Mouse (Mus musculus) lung, embryonic 14.5 days (tissue): ENCODE measurements at regions not wholly inside any gene's neighbourhood (a gene's known extent, or its start where the extent isn't known, plus 50 kb on each side); places are given as distances from the start of the nearest gene placed in this dataset.

ENCODE experiments used
- ATAC-seq: fragments of 200-750 bp; cut with Nextera tagmentation; 2 replicates; pipeline ENCODE4 v1.8.0; 2017; ENCODE audit warnings: mild to moderate bottlenecking, moderate TSS enrichment, moderate library complexity; ENCODE audit not compliant: insufficient read depth
- DNase-seq: peaks from one replicate; pipeline ENCODE4 v3.0.0-alpha.2; 2015
- H3K27ac ChIP-seq: fragments of 300-500 bp; sonication (generic); 2 replicates; pipeline ENCODE4 v1.5.1; 2014; ENCODE audit warnings: low read depth, mild to moderate bottlenecking, moderate library complexity
- H3K27me3 ChIP-seq: fragments of 300-500 bp; sonication (generic); 2 replicates; pipeline ENCODE4 v1.6.1; 2014; ENCODE audit warnings: low read length, control low read depth; ENCODE audit not compliant: insufficient read depth
- H3K36me3 ChIP-seq: fragments of 300-500 bp; sonication (generic); 2 replicates; pipeline ENCODE4 v1.6.1; 2014; ENCODE audit warnings: control low read depth; ENCODE audit not compliant: insufficient read depth
- H3K4me1 ChIP-seq: fragments of 300-500 bp; sonication (generic); 2 replicates; pipeline ENCODE4 v1.6.1; 2014; ENCODE audit warnings: antibody characterized with exemption, control low read depth; ENCODE audit not compliant: insufficient read depth
- H3K4me2 ChIP-seq: fragments of 300-500 bp; sonication (generic); 2 replicates; pipeline ENCODE4 v1.6.1; 2014; ENCODE audit warnings: mild to moderate bottlenecking
- H3K4me3 ChIP-seq: fragments of 300-500 bp; sonication (generic); 2 replicates; pipeline ENCODE4 v1.5.1; 2014; ENCODE audit warnings: low read depth, low read length
- H3K9ac ChIP-seq: fragments of 300-500 bp; sonication (generic); 2 replicates; pipeline ENCODE4 v1.6.1; 2014
- H3K9me3 ChIP-seq: fragments of 300-500 bp; sonication (generic); 2 replicates; pipeline ENCODE4 v1.6.1; 2016; ENCODE audit warnings: low read depth, low read length, control low read depth
- CTCF ChIP-seq: IDR thresholded peaks from 2 replicates; pipeline ENCODE4 v1.5.1; 2016; ENCODE audit warnings: antibody characterized with exemption, low read depth
- WGBS: fragments of 180-500 bp; shearing (Covaris S2); extraction: QIAGEN DNeasy Blood & Tissue Kit; methylation state at CpG from one replicate; pipeline ENCODE4 v1.1.7; 2014; 5-methylcytosine and 5-hydroxymethylcytosine counted together

DNA sequence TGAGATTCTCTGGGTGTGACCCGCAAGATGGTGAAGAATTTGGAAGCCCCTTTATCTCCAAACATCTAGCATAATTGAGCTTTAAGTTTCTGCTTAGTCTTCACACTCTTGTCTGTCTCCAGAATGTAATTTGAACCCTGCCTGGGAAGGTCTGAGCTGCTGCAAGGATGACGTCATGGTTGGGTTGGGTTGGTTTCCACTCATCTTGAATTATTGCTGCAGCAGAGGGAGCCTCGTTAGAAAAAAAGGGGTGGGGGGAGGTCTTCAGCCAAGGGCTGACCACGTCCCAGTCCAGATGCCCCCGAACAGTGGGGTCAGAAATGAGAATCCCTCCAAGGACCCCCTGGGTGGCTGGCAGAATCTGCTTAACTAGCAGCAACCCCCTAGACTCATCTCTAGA is 158.1 kb upstream of the Sox11 start:
- peak; percentile 48; the same call in 1 of the 2 replicates for ATAC-seq
- no peak for TF ChIP-seq CTCF
- H3K27me3 ChIP-seq, result no peaks in the 10 kb centered on the region
- peaks cover 6% of the 10 kb centered on the region for H3K4me1 ChIP-seq
- 18% methylated on average over 5 of the region's 5 CpGs for WGBS
- peak; percentile 68 for DNase-seq
- no peaks in the 10 kb centered on the region for H3K36me3 ChIP-seq
- H3K4me3 ChIP-seq, result no peak overlapping the region
- no peak overlapping the region for H3K27ac ChIP-seq
- no peak overlapping the region for H3K4me2 ChIP-seq
- H3K9ac ChIP-seq, result no peak overlapping the region
- no peaks in the 10 kb centered on the region for H3K9me3 ChIP-seq

DNA sequence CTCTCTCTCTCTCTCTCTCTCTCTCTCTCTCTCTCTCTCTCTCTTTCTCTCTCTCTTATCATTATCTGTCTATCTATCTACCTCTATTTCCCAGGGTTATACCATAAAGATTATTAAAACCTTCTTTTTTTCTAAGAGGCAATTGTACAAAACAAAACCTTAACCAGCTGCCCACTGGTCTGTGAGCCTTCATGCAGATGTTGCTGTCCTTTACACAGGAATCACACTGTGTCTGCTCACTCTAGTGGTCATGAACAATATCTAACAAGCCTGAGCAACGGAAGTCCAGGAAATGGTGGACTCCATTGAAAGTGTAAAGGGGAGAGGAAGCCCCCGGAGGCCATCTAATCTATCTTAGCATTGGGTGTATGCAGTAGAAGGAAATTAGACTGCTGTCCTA is 156.9 kb upstream of the Sox11 start:
- Histone ChIP-seq H3K27ac (no peak overlapping the region), H3K36me3 (no peaks in the 10 kb centered on the region), H3K27me3 (no peaks in the 10 kb centered on the region), H3K9me3 (no peaks in the 10 kb centered on the region), H3K4me2 (no peak overlapping the region), H3K4me1 (peaks cover 6% of the 10 kb centered on the region), H3K9ac (no peak overlapping the region), H3K4me3 (no peak overlapping the region)
- peak; percentile 26; the same call in 1 of the 2 replicates for TF ChIP-seq CTCF
- 44% methylated on average over 2 of the region's 2 CpGs for WGBS
- ATAC-seq (no peak), DNase-seq (peak; percentile 43)

DNA sequence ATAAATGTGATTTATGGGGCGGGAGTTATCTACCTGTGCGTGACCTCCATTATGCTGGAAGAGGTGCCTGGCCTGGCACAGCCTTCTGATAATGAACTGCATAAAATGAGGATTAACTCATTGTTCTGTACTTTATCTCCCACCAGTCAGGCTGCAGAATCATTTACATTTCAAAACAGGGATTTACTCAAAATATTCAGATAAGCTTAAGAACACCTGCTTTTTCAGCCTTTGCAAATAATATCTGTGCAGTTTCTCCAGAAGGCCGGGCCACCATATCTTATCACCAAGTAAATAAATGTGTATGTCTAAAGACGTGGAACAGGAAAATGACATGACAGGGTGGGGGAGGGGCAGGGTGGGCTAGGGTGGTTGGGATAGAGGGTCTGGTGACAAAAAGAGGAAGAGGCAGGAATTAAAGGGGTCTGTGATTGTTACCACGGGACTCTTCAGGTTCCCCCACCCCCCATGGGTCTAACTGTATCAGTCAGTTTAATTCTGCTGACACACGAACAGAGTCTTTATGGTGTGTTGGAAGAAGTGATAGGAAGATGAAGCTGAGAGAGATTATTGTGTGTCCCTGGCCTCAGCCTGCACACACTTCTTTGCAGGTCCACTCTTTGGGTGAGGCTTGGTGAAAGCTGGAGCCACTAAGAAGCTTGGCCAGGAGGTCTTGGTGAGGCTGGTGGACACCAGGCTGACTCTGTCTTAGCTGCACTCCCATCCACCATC is 154.6 kb upstream of the Sox11 start:
- Histone ChIP-seq H3K4me2 (no peak overlapping the region), H3K27ac (no peak overlapping the region), H3K4me1 (peaks cover 6% of the 10 kb centered on the region), H3K36me3 (no peaks in the 10 kb centered on the region), H3K4me3 (no peak overlapping the region), H3K9me3 (no peaks in the 10 kb centered on the region), H3K9ac (no peak overlapping the region), H3K27me3 (no peaks in the 10 kb centered on the region)
- no peak for DNase-seq
- no peak for TF ChIP-seq CTCF
- ATAC-seq, result no peak
- WGBS, result 36% methylated on average over 6 of the region's 6 CpGs

DNA sequence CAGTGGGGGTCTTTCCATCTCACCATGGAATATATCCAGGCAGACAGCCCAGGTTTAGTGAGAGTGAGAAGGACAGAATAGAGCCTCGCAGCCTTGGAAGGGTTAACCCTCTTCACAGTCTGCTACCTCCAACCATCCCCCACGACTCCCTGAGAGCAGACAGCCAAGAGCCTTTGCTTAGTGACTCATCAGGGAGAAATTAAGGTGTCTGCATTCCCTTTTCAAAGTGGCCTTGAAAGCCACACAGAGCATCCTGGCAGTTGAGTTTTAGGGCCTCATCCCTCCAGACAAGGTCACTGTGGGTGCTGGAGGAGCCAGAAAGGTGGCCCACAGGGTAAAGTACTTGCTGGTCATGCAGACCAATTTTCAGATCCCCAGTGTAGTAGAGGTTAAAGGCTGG is 149.9 kb upstream of the Sox11 start:
- 16% methylated on average over 2 of the region's 2 CpGs for WGBS

DNA sequence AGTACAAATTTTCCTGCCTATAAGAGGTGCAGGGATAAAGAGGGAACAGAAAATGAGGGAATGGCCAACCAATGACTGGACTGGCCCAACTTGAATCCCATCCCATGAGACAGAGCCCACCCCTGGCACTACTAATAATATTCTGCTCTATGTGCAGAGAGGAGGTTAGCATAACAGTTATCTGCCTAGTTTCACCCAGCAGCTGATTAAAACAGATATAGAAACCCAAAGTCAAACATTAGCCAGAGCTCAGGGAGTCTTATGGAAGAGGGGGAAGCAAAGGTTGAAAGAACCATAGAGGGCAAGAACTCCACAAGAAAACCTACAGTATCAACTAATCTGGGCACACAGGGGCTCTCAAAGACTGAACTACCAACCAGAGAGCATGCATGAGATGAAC is 138.9 kb upstream of the Sox11 start:
- no peak overlapping the region for H3K4me3 ChIP-seq
- H3K27ac ChIP-seq, result no peak overlapping the region
- H3K9ac ChIP-seq, result no peak overlapping the region
- no peak for ATAC-seq
- H3K4me2 ChIP-seq, result no peak overlapping the region
- H3K36me3 ChIP-seq, result no peaks in the 10 kb centered on the region
- no peaks in the 10 kb centered on the region for H3K9me3 ChIP-seq
- DNase-seq, result no peak
- H3K4me1 ChIP-seq, result no peaks in the 10 kb centered on the region
- no peak for TF ChIP-seq CTCF
- no peaks in the 10 kb centered on the region for H3K27me3 ChIP-seq

More for the DNA sequence above, 149.9 kb upstream of the Sox11 start:
- H3K9me3 ChIP-seq, result no peaks in the 10 kb centered on the region
- TF ChIP-seq CTCF, result no peak
- DNase-seq (peak; percentile 39), ATAC-seq (peak; percentile 60; the same call in 1 of the 2 replicates)
- H3K27me3 ChIP-seq, result no peaks in the 10 kb centered on the region
- no peak overlapping the region for H3K9ac ChIP-seq
- no peak overlapping the region for H3K4me3 ChIP-seq
- no peaks in the 10 kb centered on the region; the same call in none of the 2 replicates for H3K4me1 ChIP-seq
- H3K36me3 ChIP-seq, result no peaks in the 10 kb centered on the region
- no peak overlapping the region for H3K27ac ChIP-seq
- H3K4me2 ChIP-seq, result no peak overlapping the region

DNA sequence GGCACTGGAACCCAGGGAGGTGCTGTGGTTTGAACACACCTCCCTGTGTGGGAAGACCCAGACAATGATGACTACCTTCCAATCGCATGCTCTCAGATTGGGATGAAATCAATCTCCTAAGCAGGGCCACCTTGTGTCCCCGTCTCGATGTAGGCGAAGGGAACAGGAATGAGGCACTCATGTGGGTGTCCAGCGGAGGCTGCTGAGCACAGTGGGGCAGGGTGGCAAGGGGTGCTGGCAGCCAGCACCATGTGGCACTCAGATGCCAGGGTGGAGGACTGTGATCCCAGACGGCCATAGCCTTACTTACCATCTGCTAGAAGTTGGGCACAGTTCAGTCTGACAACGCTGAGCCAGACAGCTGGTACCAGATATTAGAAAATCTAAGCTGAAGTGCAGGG is 137.2 kb upstream of the Sox11 start:
- ATAC-seq, result no peak
- 82% methylated on average over 7 of the region's 7 CpGs for WGBS
- Histone ChIP-seq H3K4me1 (no peaks in the 10 kb centered on the region), H3K27me3 (no peaks in the 10 kb centered on the region), H3K4me2 (no peak overlapping the region), H3K9me3 (no peaks in the 10 kb centered on the region), H3K27ac (no peak overlapping the region), H3K36me3 (no peaks in the 10 kb centered on the region), H3K4me3 (no peak overlapping the region), H3K9ac (no peak overlapping the region)
- no peak for DNase-seq
- no peak for TF ChIP-seq CTCF

DNA sequence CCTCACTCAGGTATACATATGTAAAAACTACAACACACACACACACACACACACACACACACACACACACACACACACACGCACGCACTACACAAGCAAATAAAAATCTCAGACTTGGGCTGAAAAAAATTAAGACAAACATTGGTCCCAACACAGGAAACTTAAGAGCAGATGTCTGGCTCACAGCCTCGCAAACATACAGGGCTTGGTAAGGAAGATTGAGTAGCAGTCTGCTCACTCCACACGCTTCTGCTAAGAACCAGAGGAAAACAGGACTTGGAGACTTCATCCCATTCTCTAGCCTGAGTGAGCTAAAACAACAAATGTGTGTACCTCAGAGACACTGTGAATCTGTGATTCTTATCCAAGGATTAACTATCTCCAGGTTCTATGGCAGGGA is 132.3 kb upstream of the Sox11 start:
- H3K4me3 ChIP-seq, result no peak overlapping the region
- 25% methylated on average over 4 of the region's 4 CpGs for WGBS
- no peaks in the 10 kb centered on the region for H3K27me3 ChIP-seq

DNA sequence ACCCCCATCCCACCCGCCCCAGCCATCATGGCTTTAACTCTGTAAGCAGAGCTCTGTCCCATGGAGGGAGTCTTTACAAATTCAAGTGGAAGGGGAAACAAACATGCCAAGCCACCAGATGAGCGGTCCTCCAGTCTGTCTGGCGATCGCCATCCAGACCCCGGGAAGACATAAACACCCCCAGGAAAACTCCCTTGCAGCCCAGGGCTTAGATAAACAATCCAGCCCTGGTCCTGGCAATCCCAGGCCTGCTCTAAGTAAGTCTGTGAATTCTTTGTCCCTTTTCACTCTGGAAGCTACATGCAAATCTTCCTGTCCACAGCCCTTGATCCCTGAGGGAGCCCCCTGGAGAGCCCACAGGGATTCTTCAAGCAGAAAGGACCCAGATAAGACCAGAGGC is 129.2 kb upstream of the Sox11 start:
- H3K4me3 ChIP-seq, result no peak overlapping the region
- TF ChIP-seq CTCF, result no peak
- 5% methylated on average over 5 of the region's 5 CpGs for WGBS
- H3K4me2 ChIP-seq, result no peak overlapping the region
- peak overlapping the region; percentile 65 for H3K27ac ChIP-seq
- DNase-seq (peak; percentile 51), ATAC-seq (no peak)
- no peaks in the 10 kb centered on the region for H3K36me3 ChIP-seq
- H3K9ac ChIP-seq, result no peak overlapping the region
- no peaks in the 10 kb centered on the region for H3K27me3 ChIP-seq
- no peaks in the 10 kb centered on the region for H3K4me1 ChIP-seq
- no peaks in the 10 kb centered on the region for H3K9me3 ChIP-seq

More for the DNA sequence above, 132.3 kb upstream of the Sox11 start:
- no peaks in the 10 kb centered on the region for H3K9me3 ChIP-seq
- peak overlapping the region; percentile 65 for H3K27ac ChIP-seq
- peak; percentile 63; the same call in 1 of the 2 replicates for ATAC-seq
- H3K4me1 ChIP-seq, result no peaks in the 10 kb centered on the region
- no peak for TF ChIP-seq CTCF
- H3K9ac ChIP-seq, result no peak overlapping the region
- peak; percentile 66 for DNase-seq
- no peaks in the 10 kb centered on the region for H3K36me3 ChIP-seq
- H3K4me2 ChIP-seq, result no peak overlapping the region
